Mouse (Mus musculus) hindbrain, embryonic 11.5 days (tissue): ENCODE results near the gene Cit. TPM values are rescaled to one million over a fixed set of nuclear protein-coding genes. Genes with fewer than 3 reads are reported as not detected.

ENCODE experiments used
- ATAC-seq: fragments of 200-750 bp; cut with Nextera tagmentation; 2 replicates; pipeline ENCODE4 v1.8.0; 2017; ENCODE audit warnings: mild to moderate bottlenecking, moderate TSS enrichment, moderate library complexity; ENCODE audit not compliant: low FRiP score
- DNase-seq: peaks from one replicate; pipeline ENCODE4 v3.0.0-alpha.2; 2015; ENCODE audit warnings: low spot score
- H3K27ac ChIP-seq: fragments of 300-500 bp; sonication (generic); 2 replicates; pipeline ENCODE4 v1.5.1; 2014; ENCODE audit warnings: mild to moderate bottlenecking, low read depth, low read length
- H3K27me3 ChIP-seq: fragments of 300-500 bp; sonication (generic); 2 replicates; pipeline ENCODE4 v1.6.1; 2014; ENCODE audit warnings: mild to moderate bottlenecking, low read length, moderate library complexity, mixed read lengths; ENCODE audit not compliant: control insufficient read depth, insufficient read depth
- H3K36me3 ChIP-seq: fragments of 300-500 bp; sonication (generic); 2 replicates; pipeline ENCODE4 v1.6.1; 2014; ENCODE audit warnings: mild to moderate bottlenecking, low read length, moderate library complexity, mixed read lengths; ENCODE audit not compliant: control insufficient read depth, insufficient read depth
- H3K4me1 ChIP-seq: fragments of 300-500 bp; sonication (generic); replicated peaks from 2 replicates; pipeline ENCODE4 v1.6.1; 2014; ENCODE audit warnings: low read length, mixed read lengths; ENCODE audit not compliant: control insufficient read depth, insufficient read depth
- H3K4me2 ChIP-seq: fragments of 300-500 bp; sonication (generic); replicated peaks from 2 replicates; pipeline ENCODE4 v1.6.1; 2014; ENCODE audit warnings: mild to moderate bottlenecking, low read depth, low read length
- H3K4me3 ChIP-seq: fragments of 300-500 bp; sonication (generic); 2 replicates; pipeline ENCODE4 v1.5.1; 2014; ENCODE audit warnings: low read depth, low read length
- H3K9ac ChIP-seq: fragments of 300-500 bp; sonication (generic); 2 replicates; pipeline ENCODE4 v1.6.1; 2014; ENCODE audit warnings: low read depth, low read length
- H3K9me3 ChIP-seq: fragments of 300-500 bp; sonication (generic); 2 replicates; pipeline ENCODE4 v1.6.1; 2016; ENCODE audit warnings: low read length; ENCODE audit not compliant: control insufficient read depth
- WGBS: fragments of 180-500 bp; shearing (Covaris S2); extraction: QIAGEN DNeasy Blood & Tissue Kit; methylation state at CpG from one replicate; pipeline ENCODE4 v1.1.7; 2014; 5-methylcytosine and 5-hydroxymethylcytosine counted together
- polyA plus RNA-seq: library from polyadenylated mRNA; unstranded; fragments of >200 nt; fragmentation: Nextera tagmentation; extraction: Ambion mirVana; gene quantifications from 2 replicates; pipeline ENCODE4 v1.2.1, GENCODE M21; 2014

Gene Cit
- polyA plus RNA-seq, 1 experiment from 2014 or later = 33.6 TPM

DNA sequence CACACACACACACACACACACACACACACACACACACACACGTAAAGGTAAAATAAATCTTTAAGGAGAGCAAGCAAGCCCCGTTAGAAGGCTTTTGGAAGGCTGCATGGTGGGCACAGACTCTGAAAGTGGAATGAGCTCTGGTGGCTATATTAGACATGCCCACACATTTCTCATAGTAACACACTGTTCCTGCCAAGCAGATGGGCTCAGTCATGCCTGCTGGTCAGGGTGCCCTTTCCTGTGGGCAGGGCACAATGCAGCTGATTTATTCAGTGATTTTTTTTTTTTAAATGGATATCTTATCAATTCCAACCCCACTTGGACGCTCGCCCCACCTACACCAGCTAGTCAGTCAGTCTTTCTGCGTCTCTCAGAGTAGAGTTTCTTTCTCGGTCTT, 109.0 kb downstream of the Cit start:
- H3K27me3 ChIP-seq = no peaks in the 10 kb centered on the region
- ATAC-seq (no peak), DNase-seq (no peak)
- no peak overlapping the region for H3K4me3 ChIP-seq
- H3K36me3 ChIP-seq = peaks cover 15% of the 10 kb centered on the region
- H3K9me3 ChIP-seq = no peaks in the 10 kb centered on the region; the same call in 1 of the 2 replicates
- H3K4me2 ChIP-seq = no peak overlapping the region
- no peaks in the 10 kb centered on the region for H3K4me1 ChIP-seq
- H3K27ac ChIP-seq = no peak overlapping the region
- H3K9ac ChIP-seq = no peak overlapping the region
- WGBS = 94% methylated on average over 6 of the region's 6 CpGs

GRCm38 (mm10) chr5:115954549-115954948, 109.5 kb downstream of the Cit start:
- ATAC-seq = no peak
- WGBS = 96% methylated on average over 14 of the region's 14 CpGs
- Histone ChIP-seq H3K27ac (no peak overlapping the region), H3K36me3 (peaks cover 15% of the 10 kb centered on the region), H3K27me3 (no peaks in the 10 kb centered on the region), H3K4me1 (no peaks in the 10 kb centered on the region), H3K9me3 (no peaks in the 10 kb centered on the region; the same call in 1 of the 2 replicates), H3K9ac (no peak overlapping the region), H3K4me3 (no peak overlapping the region), H3K4me2 (no peak overlapping the region)
- DNase-seq = no peak

GRCm38 (mm10) chr5:115955131-115955530, 110.1 kb downstream of the Cit start:
- Histone ChIP-seq H3K4me1 (no peaks in the 10 kb centered on the region), H3K27me3 (no peaks in the 10 kb centered on the region), H3K36me3 (peaks cover 15% of the 10 kb centered on the region), H3K9ac (no peak overlapping the region), H3K4me2 (no peak overlapping the region), H3K27ac (no peak overlapping the region), H3K4me3 (no peak overlapping the region), H3K9me3 (no peaks in the 10 kb centered on the region; the same call in 1 of the 2 replicates)
- ATAC-seq (no peak), DNase-seq (no peak)
- WGBS = 95% methylated on average over 14 of the region's 14 CpGs

- Histone ChIP-seq H3K4me2 (no peak overlapping the region), H3K36me3 (peaks cover 15% of the 10 kb centered on the region), H3K27ac (no peak overlapping the region), H3K9ac (no peak overlapping the region), H3K9me3 (no peaks in the 10 kb centered on the region; the same call in 1 of the 2 replicates), H3K4me3 (no peak overlapping the region), H3K27me3 (no peaks in the 10 kb centered on the region), H3K4me1 (no peaks in the 10 kb centered on the region)
- WGBS = 96% methylated on average over 14 of the region's 14 CpGs
- DNase-seq (no peak), ATAC-seq (no peak)
Measured at GRCm38 (mm10) chr5:115956048-115956447, 111.0 kb downstream of the Cit start.

DNA sequence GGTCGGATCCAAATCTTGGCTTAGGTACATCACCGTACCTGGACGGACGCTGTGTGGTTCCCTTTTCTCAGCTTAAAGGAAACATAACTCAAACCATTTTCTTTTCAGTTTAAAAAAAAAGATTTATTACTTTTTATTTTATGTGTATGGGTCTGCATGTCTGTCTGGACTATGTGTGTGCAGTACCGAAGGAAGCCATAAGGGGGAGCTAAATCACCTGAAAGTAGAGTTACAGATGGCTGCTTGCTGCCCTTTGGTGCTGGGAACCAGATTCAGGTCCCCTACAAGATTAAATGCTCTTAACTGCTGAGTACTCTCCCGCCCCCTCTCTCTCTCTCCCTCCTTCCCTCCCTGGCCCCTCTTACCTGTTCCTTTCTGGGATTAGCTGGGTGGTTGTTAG, 112.1 kb downstream of the Cit start:
- DNase-seq (no peak), ATAC-seq (no peak)
- Histone ChIP-seq H3K27me3 (no peaks in the 10 kb centered on the region), H3K4me3 (no peak overlapping the region), H3K27ac (no peak overlapping the region), H3K4me2 (no peak overlapping the region), H3K4me1 (no peaks in the 10 kb centered on the region), H3K9me3 (no peaks in the 10 kb centered on the region; the same call in 1 of the 2 replicates), H3K9ac (no peak overlapping the region), H3K36me3 (peaks cover 15% of the 10 kb centered on the region)
- WGBS = 96% methylated on average over 6 of the region's 6 CpGs

DNA sequence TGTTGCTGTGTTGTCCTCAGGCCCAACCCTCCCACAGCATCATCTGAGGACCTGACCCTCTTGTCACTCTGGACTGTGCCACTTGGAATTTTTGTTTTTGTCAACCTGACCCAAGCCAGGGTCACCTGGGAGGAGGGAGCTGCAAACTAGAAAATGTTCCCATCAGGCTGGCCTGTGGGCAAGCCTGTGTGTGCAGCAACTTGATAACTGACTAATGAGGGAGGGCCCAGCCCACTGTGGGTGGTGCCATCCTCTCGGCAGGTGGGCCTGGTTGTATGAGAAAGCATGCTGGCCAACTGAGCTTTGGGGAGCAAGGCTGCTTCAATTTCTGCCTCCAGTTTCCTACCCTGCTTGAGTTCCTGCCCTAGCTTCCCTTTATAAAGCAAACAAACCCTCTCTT, 113.3 kb downstream of the Cit start:
- no peak for ATAC-seq
- peaks cover 9% of the 10 kb centered on the region; the same call in 1 of the 2 replicates for H3K36me3 ChIP-seq
- H3K4me2 ChIP-seq = no peak overlapping the region
- 62% methylated on average over 1 of the region's 1 CpGs for WGBS
- DNase-seq = no peak
- no peaks in the 10 kb centered on the region for H3K27me3 ChIP-seq
- H3K4me1 ChIP-seq = no peaks in the 10 kb centered on the region
- no peak overlapping the region for H3K9ac ChIP-seq
- no peak overlapping the region for H3K4me3 ChIP-seq
- no peak overlapping the region for H3K27ac ChIP-seq
- H3K9me3 ChIP-seq = no peaks in the 10 kb centered on the region; the same call in 1 of the 2 replicates

DNA sequence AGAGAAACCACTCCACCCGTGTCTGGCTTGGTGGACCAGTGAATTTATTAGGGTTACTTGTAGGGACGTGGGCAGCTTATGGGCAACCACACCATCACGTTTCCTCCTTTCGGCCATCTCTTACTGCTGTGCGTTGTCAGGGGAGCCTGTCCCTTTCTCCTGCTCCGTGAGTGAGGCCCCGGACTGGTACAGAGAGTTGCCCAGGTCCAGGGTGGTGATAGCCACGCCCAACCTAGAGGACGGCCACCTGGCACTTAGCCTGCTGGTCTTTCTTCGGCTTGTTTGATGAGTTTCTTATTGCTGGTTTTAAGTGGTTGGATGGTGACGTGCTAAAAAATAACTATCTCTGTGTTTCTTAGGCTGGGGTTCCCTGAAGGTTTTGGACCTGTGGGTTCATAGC, 113.7 kb downstream of the Cit start:
- no peak overlapping the region for H3K4me2 ChIP-seq
- no peaks in the 10 kb centered on the region; the same call in 1 of the 2 replicates for H3K9me3 ChIP-seq
- H3K9ac ChIP-seq = no peak overlapping the region
- DNase-seq (no peak), ATAC-seq (no peak)
- 91% methylated on average over 11 of the region's 11 CpGs for WGBS
- no peaks in the 10 kb centered on the region for H3K27me3 ChIP-seq
- peaks cover 4% of the 10 kb centered on the region; the same call in 1 of the 2 replicates for H3K36me3 ChIP-seq
- H3K4me1 ChIP-seq = no peaks in the 10 kb centered on the region
- H3K27ac ChIP-seq = no peak overlapping the region
- H3K4me3 ChIP-seq = no peak overlapping the region

DNA sequence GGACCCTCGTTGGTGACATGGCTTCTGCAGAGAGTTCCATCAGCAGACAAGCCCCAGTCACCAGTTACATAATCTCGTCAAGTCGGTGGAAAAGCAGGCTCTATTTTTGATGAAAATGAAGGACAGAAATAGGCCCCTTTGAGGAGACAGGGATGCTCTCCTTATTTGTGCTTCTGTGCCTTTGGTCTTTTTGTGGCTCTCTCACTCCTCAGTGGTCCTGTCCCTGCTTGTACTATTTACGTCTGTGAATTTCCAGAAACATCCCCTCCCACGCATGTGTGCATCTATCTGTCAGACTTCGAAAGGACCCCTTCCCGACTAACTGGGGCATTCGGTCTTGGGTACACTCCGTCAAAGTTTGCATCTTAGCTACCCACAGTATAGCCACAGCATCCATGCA, 116.7 kb downstream of the Cit start:
- WGBS = 91% methylated on average over 9 of the region's 9 CpGs
- H3K4me3 ChIP-seq = no peak overlapping the region
- H3K27ac ChIP-seq = no peak overlapping the region
- no peak overlapping the region for H3K4me2 ChIP-seq
- ATAC-seq = no peak
- DNase-seq = no peak
- 0 out of 2 replicates have a peak, but pooled peaks cover under 1% of the 10 kb centered on the region for H3K36me3 ChIP-seq
- H3K4me1 ChIP-seq = no peaks in the 10 kb centered on the region
- H3K9me3 ChIP-seq = no peaks in the 10 kb centered on the region; the same call in 1 of the 2 replicates
- H3K9ac ChIP-seq = no peak overlapping the region
- no peaks in the 10 kb centered on the region for H3K27me3 ChIP-seq

DNA sequence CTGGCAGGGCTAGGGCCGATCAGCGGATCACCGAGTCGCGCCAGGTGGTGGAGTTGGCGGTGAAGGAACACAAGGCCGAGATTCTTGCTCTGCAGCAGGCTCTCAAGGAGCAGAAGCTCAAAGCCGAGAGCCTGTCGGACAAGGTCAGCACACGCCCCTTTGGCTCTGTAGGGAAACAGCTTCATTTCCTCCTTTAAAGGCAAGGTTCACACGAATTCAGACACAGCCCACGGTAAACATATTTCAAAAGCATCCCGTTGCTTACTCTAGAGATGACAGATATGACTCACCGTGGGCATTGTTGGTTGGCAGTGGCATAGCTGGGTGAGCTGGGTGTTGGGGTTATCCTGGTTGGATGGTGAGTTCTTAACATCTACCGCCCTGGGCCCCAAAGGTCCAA, 126.2 kb downstream of the Cit start:
- Histone ChIP-seq H3K9ac (no peak overlapping the region), H3K27me3 (no peaks in the 10 kb centered on the region), H3K9me3 (no peaks in the 10 kb centered on the region), H3K4me1 (no peaks in the 10 kb centered on the region), H3K36me3 (no peaks in the 10 kb centered on the region), H3K4me2 (no peak overlapping the region), H3K4me3 (no peak overlapping the region), H3K27ac (no peak overlapping the region)
- ATAC-seq = no peak
- WGBS = 93% methylated on average over 15 of the region's 15 CpGs
- DNase-seq = no peak
